Mouse (Mus musculus) intestine, embryonic 14.5 days (tissue): ENCODE measurements around the gene Dusp15. TPM values are rescaled to one million over a fixed set of nuclear protein-coding genes. Genes with fewer than 3 reads are reported as not detected.

ENCODE experiments used
- ATAC-seq: fragments of 200-750 bp; cut with Nextera tagmentation; replicated peaks from 2 replicates; pipeline ENCODE4 v1.8.0; 2017; ENCODE audit warnings: low read depth, moderate number of reproducible peaks, moderate TSS enrichment, moderate library complexity; ENCODE audit not compliant: low FRiP score, low TSS enrichment
- DNase-seq: peaks from one replicate; pipeline ENCODE4 v3.0.0-alpha.2; 2018; ENCODE audit warnings: low spot score
- H3K27ac ChIP-seq: fragments of 300-500 bp; sonication (generic); 2 replicates; pipeline ENCODE4 v1.5.1; 2014; ENCODE audit warnings: low read depth, mild to moderate bottlenecking, control low read depth
- H3K27me3 ChIP-seq: fragments of 300-500 bp; sonication (generic); replicated peaks from 2 replicates; pipeline ENCODE4 v1.6.1; 2014; ENCODE audit warnings: low read length, control low read depth; ENCODE audit not compliant: control insufficient read depth, insufficient read depth
- H3K36me3 ChIP-seq: fragments of 300-500 bp; sonication (generic); 2 replicates; pipeline ENCODE4 v1.6.1; 2014; ENCODE audit warnings: low read length, control low read depth; ENCODE audit not compliant: control insufficient read depth, insufficient read depth
- H3K4me1 ChIP-seq: fragments of 300-500 bp; sonication (generic); replicated peaks from 2 replicates; pipeline ENCODE4 v1.6.1; 2014; ENCODE audit warnings: low read length, control low read depth, mixed read lengths; ENCODE audit not compliant: control insufficient read depth, insufficient read depth
- H3K4me2 ChIP-seq: fragments of 300-500 bp; sonication (generic); 2 replicates; pipeline ENCODE4 v1.6.1; 2014; ENCODE audit warnings: low read length
- H3K4me3 ChIP-seq: fragments of 300-500 bp; sonication (generic); 2 replicates; pipeline ENCODE4 v1.5.1; 2014; ENCODE audit warnings: low read depth, low read length, control low read depth, mixed read lengths
- H3K9ac ChIP-seq: fragments of 300-500 bp; sonication (generic); 2 replicates; pipeline ENCODE4 v1.6.1; 2014; ENCODE audit warnings: mild to moderate bottlenecking, low read length
- H3K9me3 ChIP-seq: fragments of 300-500 bp; sonication (generic); 2 replicates; pipeline ENCODE4 v1.6.1; 2016; ENCODE audit warnings: low read length, control low read depth; ENCODE audit not compliant: control insufficient read depth
- WGBS: fragments of 180-500 bp; shearing (Covaris S2); extraction: QIAGEN DNeasy Blood & Tissue Kit; methylation state at CpG from one replicate; pipeline ENCODE4 v1.1.7; 2014; 5-methylcytosine and 5-hydroxymethylcytosine counted together
- polyA plus RNA-seq: library from polyadenylated mRNA; unstranded; fragments of >200 nt; fragmentation: Nextera tagmentation; extraction: Ambion mirVana; gene quantifications from 2 replicates; pipeline ENCODE4 v1.2.1, GENCODE M21; 2014

The Dusp15 gene
- polyA plus RNA-seq, 1 experiment from 2014 or later = 0.09 TPM

GRCm38 (mm10) chr2:152951850-152952720 is 587 bp upstream of the Dusp15 start:
- H3K27ac ChIP-seq = no peak overlapping the region
- peak overlapping the region; percentile 28 for H3K9ac ChIP-seq
- no peak for ATAC-seq
- H3K4me1 ChIP-seq = no peaks in the 10 kb centered on the region
- H3K9me3 ChIP-seq = no peaks in the 10 kb centered on the region
- 18% methylated on average over 13 of the region's 13 CpGs for WGBS
- H3K27me3 ChIP-seq = peaks cover 69% of the 10 kb centered on the region
- peak overlapping the region; percentile 95 for H3K4me2 ChIP-seq
- no peaks in the 10 kb centered on the region for H3K36me3 ChIP-seq
- no peak for DNase-seq
- peak overlapping the region; percentile 54 for H3K4me3 ChIP-seq

DNA sequence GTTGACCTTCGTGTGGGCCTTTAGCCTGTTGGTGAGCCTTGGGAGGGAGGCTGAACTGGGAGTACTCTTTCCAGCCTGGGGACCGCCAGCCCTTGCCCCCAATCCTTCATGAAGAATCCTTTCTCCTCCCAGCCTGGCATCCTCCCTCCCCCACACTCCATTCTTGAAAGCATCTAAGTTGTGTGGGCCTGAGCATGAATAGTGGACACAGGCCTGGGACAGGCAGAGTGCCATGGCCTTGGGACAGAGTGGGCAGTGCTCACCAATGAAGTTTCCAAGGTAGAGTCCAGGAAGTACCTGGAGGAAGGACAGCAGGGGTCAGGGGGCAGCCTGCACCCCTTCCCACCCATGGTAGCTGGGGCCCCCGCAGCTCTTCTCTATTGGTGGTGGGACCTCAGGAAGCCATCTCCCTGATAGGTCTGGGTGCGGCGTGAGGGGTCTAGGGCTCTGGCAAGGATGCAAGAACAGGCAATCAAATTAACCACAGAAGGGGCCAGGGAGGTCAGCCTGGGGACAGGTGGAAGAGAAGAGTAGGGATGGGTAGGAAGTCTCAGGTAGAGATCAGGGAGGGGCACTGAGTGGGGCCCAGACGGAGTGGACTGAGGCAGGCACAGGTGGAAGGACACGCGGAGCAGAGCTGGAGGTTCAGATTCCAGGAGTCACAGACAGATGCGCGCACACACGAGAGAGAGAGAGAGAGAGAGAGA is 987 bp downstream of the Dusp15 start:
- H3K36me3 ChIP-seq = no peaks in the 10 kb centered on the region
- peak overlapping the region; percentile 54; the same call in 1 of the 2 replicates for H3K4me3 ChIP-seq
- H3K9ac ChIP-seq = no peak overlapping the region
- ATAC-seq (no peak), DNase-seq (no peak)
- no peaks in the 10 kb centered on the region for H3K4me1 ChIP-seq
- H3K27ac ChIP-seq = no peak overlapping the region
- 38% methylated on average over 11 of the region's 11 CpGs for WGBS
- peaks cover 75% of the 10 kb centered on the region for H3K27me3 ChIP-seq
- H3K9me3 ChIP-seq = no peaks in the 10 kb centered on the region
- H3K4me2 ChIP-seq = peak overlapping the region; percentile 95; the same call in 1 of the 2 replicates

- no peak for ATAC-seq
Observed at GRCm38 (mm10) chr2:152948438-152949020, 3.0 kb downstream of the Dusp15 start.

DNA sequence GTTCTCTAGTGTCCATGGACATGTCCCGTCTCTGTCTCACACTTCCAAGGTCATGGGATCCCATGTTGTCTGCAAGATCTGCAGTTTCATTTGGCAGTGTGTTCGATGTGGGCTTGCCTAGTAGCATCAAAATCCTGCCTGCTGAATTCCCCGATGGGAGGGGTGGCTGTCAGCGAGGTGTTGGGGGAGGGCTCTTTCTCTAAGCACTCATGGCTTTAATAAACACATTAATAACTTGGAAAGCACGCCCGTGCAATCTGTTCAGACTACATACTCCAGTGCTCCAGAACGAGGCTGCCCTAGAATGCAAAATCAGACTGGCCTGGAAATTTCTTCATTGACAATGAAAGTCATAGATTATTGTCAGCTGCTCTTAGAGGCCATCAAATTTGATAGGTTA is 4.4 kb downstream of the Dusp15 start:
- 43% methylated on average over 7 of the region's 7 CpGs for WGBS
- H3K36me3 ChIP-seq = no peaks in the 10 kb centered on the region
- peaks cover 87% of the 10 kb centered on the region for H3K27me3 ChIP-seq
- H3K4me2 ChIP-seq = no peak overlapping the region
- H3K4me3 ChIP-seq = no peak overlapping the region
- H3K27ac ChIP-seq = no peak overlapping the region
- no peaks in the 10 kb centered on the region for H3K4me1 ChIP-seq
- no peak overlapping the region for H3K9ac ChIP-seq
- ATAC-seq = no peak
- DNase-seq = no peak
- H3K9me3 ChIP-seq = no peaks in the 10 kb centered on the region

More at GRCm38 (mm10) chr2:152948438-152949020, 3.0 kb downstream of the Dusp15 start:
- H3K4me3 ChIP-seq = no peak overlapping the region
- H3K9ac ChIP-seq = no peak overlapping the region
- H3K27ac ChIP-seq = no peak overlapping the region
- DNase-seq = no peak
- 84% methylated on average over 5 of the region's 5 CpGs for WGBS
- no peaks in the 10 kb centered on the region for H3K4me1 ChIP-seq
- H3K9me3 ChIP-seq = no peaks in the 10 kb centered on the region
- no peaks in the 10 kb centered on the region for H3K36me3 ChIP-seq
- no peak overlapping the region for H3K4me2 ChIP-seq
- H3K27me3 ChIP-seq = peaks cover 85% of the 10 kb centered on the region

DNA sequence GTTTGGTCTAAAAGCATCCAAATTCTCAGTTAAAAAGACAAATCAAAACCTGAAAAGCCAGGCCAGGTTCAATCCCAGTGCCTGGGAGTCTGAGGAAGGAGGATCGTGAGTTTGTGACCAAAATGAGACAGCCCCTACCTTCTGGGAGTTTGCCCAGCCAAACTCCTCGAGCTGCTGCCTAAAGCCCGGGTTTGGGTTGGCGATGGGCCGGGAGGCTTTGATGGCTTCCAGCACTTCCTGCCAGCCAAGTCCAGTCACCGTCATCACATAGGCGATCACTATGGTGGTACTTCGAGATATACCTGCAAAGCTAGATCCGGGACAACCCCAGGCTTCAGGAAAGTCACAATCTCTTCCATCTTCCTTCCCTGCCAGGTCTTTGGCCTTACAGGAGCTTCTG is 7.5 kb downstream of the Dusp15 start:
- 49% methylated on average over 9 of the region's 9 CpGs for WGBS
- ATAC-seq (no peak), DNase-seq (no peak)
- H3K4me1 ChIP-seq = no peaks in the 10 kb centered on the region
- no peak overlapping the region for H3K27ac ChIP-seq
- peaks cover 83% of the 10 kb centered on the region for H3K27me3 ChIP-seq
- H3K36me3 ChIP-seq = no peaks in the 10 kb centered on the region
- no peaks in the 10 kb centered on the region for H3K9me3 ChIP-seq
- H3K9ac ChIP-seq = no peak overlapping the region
- no peak overlapping the region for H3K4me2 ChIP-seq
- H3K4me3 ChIP-seq = no peak overlapping the region

- DNase-seq (no peak), ATAC-seq (no peak)
- H3K9ac ChIP-seq = no peak overlapping the region
- no peaks in the 10 kb centered on the region for H3K9me3 ChIP-seq
- peaks cover 79% of the 10 kb centered on the region for H3K27me3 ChIP-seq
- no peaks in the 10 kb centered on the region for H3K4me1 ChIP-seq
- WGBS = 7% methylated on average over 8 of the region's 8 CpGs
- peak overlapping the region; percentile 36 for H3K4me3 ChIP-seq
- H3K4me2 ChIP-seq = peak overlapping the region; percentile 58
- H3K27ac ChIP-seq = no peak overlapping the region
- no peaks in the 10 kb centered on the region for H3K36me3 ChIP-seq
Observed at GRCm38 (mm10) chr2:152943568-152943967, 7.9 kb downstream of the Dusp15 start.

GRCm38 (mm10) chr2:152942898-152943515 is 8.5 kb downstream of the Dusp15 start:
- Histone ChIP-seq H3K4me1 (no peaks in the 10 kb centered on the region), H3K4me3 (peak overlapping the region; percentile 36), H3K27ac (no peak overlapping the region), H3K36me3 (no peaks in the 10 kb centered on the region), H3K9me3 (no peaks in the 10 kb centered on the region), H3K9ac (no peak overlapping the region), H3K27me3 (peaks cover 76% of the 10 kb centered on the region), H3K4me2 (peak overlapping the region; percentile 58)
- no peak for ATAC-seq
- DNase-seq = no peak
- 1% methylated on average over 40 of the region's 65 CpGs for WGBS

DNA sequence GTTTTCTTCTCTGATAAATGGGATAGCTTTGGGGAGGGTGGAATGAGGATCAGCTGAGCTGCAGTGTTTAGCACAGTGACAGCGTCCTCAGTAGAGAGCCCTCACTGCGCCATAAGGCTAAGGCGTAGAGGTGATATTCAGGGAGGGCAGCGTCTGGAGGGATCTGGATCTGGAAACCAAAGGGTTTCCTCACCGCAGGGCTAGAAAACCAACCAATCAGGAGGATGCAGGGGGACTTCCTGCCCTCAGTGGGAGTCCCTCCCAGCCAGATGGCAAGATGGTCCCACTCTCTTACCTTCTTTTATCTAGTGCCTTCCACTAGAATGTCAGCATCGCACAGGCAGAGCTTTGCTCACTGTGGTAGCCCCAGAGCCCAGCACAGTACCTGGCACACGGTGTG is 9.7 kb downstream of the Dusp15 start:
- no peaks in the 10 kb centered on the region for H3K9me3 ChIP-seq
- 23% methylated on average over 7 of the region's 7 CpGs for WGBS
- DNase-seq = no peak
- H3K9ac ChIP-seq = no peak overlapping the region
- H3K36me3 ChIP-seq = no peaks in the 10 kb centered on the region
- ATAC-seq = no peak
- no peaks in the 10 kb centered on the region for H3K4me1 ChIP-seq
- peaks cover 70% of the 10 kb centered on the region for H3K27me3 ChIP-seq
- no peak overlapping the region for H3K4me3 ChIP-seq
- H3K27ac ChIP-seq = no peak overlapping the region
- H3K4me2 ChIP-seq = no peak overlapping the region
